Mouse (Mus musculus) adrenal gland, postnatal 14 days (tissue): ENCODE measurements at regions not wholly inside any gene's neighbourhood (a gene's known extent, or its start where the extent isn't known, plus 50 kb on each side); places are given as distances from the start of the nearest gene placed in this dataset.
A peak's percentile ranks its signal among the peaks of the same experiment; 100 is the strongest.
"Not testable (repeated sequence)": the region's sequence is repeated elsewhere in the genome, so short reads cannot be mapped to it uniquely, and the experiment has no call there.

ENCODE experiments used
- DNase-seq: peaks from one replicate; pipeline ENCODE4 v3.0.0; 2021; ENCODE audit warnings: mixed read lengths

DNA sequence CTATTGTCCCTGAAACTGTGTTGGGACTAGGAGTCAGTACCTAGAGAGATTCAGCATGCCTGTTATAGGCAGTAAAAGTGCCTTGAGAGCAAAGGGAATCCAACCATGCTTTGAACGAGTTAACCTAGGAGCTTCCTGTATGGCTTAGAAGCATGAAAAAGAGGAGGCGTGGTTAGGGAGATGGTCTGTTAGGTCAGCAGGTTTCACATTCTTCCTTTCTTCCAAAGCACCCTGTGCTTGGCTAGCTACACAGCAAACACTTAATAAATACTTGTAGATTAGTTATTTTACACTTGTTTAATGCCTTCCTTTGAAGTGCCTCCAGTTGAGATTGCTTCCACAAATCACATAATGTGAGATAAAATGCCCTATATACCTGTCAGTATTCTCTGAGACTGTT is 284.9 kb upstream of the Adgra3 start:
- DNase-seq: no peak

DNA sequence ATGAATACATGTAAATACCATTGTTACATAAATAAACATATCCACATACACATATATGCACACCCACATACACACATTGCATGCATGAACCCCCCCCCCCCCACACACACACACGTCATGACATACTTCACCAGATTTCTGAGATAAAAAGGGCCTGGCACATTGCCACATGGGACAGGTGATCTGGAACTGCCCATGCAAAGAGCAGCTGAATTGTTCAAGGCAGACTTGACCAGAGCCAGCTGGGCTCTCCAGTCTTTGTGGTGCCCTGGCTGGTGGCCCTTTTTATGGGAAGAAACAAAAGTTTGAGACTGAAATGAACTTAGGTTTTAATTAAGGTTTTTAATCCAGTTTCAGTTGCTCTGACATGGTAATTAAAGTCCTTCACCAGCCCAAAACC is 250.7 kb upstream of the Adgra3 start:
- no peak for DNase-seq

DNA sequence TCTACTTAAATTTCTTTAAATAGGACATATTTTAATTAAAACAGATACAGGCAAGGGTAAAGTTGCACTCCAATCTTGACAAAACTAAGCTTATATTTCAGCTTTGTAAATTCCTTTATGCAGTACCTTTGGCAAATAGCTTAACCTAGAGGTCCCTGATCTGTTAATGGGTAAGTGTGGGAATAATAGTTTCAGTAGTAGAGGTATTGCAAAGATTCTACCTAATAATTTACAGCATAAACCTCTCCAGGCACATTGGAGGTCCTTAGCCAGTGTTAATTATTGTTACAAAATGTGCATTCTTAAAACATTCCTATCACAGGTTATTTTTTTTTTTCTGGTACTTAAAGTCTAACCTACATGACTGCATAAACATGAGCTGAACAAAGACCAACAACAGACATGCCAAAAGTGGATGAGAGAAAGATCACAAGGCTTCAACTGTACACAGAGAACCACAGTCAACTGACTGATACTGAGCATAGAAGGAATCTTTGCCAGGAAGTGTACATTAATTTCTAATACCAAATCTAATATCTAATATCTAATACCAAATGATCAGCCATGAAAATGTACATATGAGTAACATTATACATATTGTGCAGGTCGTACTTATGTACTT is 245.2 kb upstream of the Adgra3 start:
- DNase-seq: no peak

DNA sequence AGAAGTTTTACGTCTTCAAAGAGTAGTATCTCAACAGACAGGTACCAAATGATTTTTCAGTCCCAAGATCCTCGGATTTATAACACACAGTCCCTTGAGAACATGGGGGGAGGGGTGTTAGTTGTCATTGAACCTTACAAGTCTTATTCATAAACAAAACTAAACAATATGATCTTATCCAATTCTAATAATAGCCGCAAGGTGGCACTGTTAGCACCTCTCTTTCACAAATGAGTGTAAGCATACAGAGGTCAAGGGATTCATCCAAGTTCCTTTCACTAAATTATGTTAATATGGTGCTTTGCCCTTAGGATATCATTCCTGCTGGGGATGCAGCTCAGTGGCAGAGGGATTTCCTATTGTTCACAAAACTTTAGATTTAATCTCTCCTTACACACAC is 235.0 kb upstream of the Adgra3 start:
- DNase-seq: no peak

DNA sequence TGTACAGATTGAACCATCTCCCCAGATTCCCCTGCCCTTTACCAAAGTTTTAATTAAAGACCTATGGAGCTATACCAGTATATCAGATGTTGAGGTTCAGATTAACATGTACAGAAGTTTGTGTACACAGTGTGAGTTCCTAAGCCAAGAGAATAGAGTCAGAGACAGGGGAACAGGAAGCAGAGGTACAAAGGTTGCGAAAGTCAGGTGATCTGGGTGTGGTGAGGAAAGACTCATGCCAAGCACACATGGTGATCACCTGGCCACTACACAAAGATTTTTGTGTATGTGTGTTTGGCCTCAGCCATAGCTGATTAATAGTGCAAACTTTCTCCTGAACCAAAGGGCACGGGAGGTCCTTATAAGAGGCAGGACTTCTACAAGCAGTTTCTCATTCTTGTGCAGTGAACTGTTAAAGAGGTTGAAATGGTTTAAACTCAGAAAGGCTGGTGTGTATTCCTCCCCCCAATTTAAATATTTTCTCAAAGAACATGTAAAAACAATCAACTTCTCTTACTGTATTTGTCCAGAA is 232.1 kb upstream of the Adgra3 start:
- DNase-seq: no peak

DNA sequence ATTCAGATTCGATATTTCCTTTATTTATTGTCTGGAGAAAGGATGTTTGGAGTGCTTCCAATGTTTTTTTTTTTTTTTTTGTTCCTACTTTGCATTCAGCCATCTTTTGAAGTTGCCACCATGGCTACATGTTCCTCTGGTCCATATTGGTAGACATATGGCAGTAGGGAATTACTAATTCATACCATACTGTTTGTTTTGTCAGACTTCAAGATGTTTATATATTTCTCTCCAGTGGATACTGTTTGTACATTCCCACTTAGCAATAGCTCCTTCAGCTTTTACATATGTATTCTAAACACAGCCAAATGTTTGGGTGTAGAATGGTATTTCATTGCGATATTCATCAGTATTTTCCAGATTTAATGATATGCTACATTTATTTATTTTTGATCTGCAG is 201.6 kb upstream of the Adgra3 start:
- no peak for DNase-seq

DNA sequence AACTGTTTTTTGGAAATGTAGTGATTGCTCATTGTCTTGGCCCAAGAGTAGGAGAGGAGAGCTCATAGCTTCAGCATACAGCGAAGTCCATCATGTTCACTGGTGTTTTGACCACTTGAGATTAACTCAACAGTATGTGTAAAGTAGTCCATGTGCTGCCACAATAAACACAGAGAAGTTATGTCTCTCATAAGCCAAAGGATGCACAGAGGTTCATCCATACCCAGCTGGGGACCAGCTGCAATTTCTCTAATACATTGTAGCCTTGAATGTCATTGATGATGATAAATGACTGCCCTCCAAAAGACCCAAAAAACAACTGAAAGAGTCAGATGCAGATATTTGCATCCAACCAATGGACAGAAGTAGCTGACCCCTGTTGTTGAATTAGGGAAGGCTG is 199.2 kb upstream of the Adgra3 start:
- DNase-seq: no peak

DNA sequence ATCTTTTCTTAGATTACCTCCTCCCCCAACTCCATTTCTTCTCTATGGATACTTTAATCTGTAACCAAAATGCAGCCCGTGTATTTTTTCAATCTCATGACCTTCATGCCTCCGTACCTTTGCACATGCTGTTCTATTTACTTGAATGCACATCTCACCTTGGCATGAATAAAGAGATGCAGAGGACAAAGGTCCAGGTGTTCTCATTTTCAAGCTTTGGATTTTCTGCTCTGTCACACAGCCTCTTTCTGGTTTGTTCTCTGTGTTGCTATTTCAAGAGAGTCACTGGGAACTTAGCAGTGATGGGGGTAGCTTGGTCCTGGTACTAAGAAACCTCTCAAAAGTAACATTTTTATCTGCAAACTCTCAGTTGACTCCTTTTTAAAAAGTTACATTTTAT is 175.3 kb upstream of the Adgra3 start:
- no peak for DNase-seq

DNA sequence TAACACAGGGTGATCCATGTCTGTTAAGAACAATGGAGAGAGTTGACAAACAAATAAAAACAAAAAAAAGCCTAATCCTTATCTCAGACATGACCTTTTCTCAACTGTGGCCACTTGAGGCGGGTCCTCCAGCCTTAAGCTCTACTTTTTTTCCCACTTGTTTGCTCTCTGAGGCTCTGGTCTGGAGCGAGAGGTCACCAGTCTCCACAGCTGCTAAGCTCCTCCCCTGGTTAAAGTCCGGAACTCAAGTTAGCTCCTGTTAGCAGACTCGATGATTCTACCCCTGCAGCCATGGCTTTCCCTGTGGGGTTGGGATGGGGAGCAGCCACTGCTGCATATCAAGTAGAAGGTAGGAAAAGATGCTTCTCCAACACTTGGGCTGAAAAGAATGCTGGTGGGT is 158.2 kb upstream of the Adgra3 start:
- DNase-seq: no peak

DNA sequence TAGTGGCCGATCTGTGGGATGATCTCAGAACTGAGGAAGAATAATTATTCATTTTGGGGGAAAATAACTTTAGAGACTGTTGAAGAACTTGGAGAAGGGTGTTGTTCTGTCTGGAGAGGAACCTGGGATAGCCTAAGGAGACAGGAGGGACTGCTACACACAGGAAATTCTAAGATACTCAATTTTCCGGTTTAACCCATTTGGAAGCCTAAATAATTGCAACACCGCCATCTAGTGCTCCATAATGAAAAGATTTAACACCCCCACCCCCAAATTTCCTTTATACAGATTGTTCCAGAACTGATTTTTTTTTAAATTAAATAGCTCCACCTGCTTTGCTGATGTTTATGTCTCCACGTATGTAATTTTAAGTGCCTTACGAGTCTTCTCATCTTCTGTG is 157.2 kb upstream of the Adgra3 start:
- DNase-seq: no peak

DNA sequence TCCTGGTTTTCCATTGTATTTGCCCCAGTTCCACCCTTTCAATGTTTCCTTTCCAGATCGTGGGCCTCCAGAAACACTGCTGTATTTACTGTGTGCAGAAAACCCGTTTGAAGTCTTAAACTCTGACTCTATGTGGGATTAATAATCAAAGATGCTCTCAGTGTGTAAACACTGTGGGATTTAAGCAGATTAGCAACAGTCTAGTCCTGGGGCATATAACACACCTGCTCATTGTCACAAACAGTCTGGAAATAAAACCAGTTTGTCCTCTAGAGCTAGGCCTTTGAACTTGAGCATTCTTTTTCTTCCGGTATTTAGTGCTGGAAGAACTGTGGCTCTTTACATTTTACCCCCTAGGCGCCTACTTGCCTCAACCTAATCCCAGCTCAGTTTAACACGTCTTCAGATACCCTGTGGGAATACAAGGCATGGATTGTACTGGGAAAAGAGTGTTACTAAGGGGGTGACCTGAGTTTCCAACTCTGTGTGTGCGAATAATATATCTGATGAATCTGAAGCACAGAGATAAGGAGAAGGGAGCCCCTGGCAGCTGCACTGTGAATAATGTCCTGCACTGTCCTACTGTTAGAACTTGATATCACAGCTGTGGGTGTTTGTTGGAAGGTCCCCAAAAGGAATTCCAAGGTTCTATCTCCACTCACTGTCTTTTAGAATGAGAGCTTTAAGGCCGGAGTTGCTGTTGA is 143.7 kb upstream of the Adgra3 start:
- no peak for DNase-seq

DNA sequence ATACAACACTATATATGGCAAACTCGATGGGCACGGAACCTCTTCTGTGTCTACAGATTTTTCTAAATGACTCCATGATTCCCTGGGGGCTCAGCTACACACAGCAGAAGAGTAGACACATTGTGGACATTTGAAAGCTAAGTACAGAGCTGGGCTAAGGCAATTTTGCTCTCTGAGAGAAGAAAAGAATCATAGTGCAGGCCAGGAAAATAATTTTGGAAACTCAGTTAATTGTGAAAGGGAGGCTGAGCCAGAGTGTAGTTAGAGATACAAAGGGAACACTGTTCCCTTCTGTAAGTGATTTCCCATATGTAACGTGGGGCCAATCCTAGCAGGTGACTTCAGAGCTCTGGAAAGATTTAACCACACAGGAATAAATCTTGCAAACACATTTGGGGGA is 137.6 kb upstream of the Adgra3 start:
- DNase-seq: no peak

DNA sequence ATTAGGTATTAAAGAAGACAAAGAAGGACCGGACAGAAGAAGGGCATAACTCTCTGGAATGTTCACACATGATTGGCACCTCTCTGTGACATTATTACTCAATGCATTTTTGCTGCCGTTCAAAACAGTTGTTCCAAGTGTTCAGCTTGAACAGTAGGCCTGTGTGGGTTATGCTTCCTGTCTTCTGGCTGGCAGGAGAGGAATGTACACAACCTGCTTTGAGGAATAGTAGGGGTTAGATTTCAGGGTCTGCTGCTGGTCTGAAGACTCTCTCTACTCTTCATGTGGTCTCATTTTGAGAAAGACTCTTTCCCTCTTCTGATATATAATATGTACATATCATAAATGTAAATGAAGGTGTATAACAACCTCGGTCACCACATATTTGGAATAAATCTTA is 137.2 kb upstream of the Adgra3 start:
- no peak for DNase-seq

DNA sequence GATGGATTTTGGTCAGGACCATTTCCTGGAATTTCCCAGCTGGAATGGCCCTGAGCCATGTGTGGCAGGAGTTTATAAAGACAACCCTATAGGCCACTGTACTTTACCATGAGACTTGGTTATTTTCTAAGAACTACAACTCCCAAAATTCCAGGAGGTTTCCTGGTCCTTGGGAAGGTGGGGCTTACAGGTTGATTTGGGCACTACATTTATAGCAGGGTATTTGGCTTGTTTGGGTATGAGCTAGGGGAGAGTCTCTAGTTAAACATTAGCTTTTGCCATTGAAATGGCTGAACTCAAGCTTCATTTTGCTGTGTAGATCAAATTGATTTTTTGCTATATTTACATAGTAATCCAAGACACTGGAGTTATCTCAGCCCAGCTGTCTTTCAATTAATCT is 130.6 kb upstream of the Adgra3 start:
- no peak for DNase-seq

DNA sequence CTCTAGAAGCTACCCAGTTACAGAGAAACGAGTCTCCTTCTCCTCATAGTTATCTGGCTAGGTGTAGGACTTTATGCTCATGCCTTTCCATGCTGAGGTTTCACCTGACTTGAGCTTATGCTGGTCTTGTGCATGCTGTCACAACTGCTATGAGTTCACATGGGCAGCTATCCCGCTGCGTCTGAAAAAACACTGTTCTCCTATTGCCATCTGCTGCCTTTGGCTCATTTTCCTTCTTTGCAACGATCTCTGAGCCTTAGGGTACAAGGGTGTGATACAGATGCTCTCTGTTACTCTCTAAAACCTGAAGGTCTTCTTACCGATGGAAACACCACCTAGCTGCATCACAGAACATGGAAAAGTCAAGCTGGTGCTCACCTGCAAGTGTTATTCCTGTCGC is 123.9 kb upstream of the Adgra3 start:
- no peak for DNase-seq

DNA sequence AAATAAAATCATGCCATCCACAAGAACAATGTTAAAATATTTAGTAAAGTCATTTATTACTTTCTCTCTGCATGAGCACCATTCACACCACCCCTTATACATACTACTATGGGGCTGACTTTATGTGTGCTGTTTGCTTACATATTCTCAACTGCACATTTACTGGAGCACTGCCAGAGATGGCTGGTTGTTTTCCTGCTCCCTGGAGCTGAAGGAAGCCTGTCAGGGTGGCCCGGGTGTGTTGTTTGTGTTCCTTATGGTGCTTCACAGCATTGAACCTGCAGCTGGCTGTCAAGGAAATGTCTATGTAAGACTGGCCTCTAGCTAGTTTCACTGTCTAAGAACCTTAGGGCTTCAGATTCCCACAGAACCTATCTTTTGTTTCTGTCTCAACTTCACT is 97.8 kb upstream of the Adgra3 start:
- DNase-seq: no peak

DNA sequence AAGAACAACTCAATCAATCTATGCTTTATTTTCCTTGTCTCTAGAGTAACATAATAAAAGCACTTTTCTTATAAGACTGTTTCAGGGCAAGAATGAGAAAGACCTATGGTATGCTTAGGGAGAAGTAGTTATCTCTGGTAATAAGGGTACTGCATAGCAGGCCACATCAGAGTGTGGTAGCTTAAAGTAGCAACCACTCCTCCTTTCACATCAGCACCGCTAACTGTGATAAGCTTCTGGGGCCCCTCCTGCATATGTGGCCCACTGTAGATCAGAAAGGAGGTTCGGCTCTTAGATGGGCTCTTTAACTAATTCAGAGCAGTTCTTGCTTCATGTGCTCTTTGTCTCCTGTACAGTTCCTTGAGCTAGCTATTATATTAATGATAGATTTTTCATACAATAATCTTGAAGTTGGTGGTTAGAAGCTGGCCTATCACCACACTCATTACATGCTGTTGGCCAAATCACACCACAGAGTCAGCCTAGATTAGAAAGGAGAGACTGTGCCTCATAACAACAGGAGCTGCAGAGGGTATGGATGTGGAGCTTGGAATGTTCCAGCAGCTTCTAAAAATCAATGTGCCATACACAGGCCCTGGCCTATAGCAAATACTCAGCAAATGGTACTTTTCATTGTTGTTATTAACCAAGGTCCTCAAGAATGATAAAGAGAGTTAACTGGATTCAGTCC is 96.5 kb upstream of the Adgra3 start:
- DNase-seq: not testable (repeated sequence)

DNA sequence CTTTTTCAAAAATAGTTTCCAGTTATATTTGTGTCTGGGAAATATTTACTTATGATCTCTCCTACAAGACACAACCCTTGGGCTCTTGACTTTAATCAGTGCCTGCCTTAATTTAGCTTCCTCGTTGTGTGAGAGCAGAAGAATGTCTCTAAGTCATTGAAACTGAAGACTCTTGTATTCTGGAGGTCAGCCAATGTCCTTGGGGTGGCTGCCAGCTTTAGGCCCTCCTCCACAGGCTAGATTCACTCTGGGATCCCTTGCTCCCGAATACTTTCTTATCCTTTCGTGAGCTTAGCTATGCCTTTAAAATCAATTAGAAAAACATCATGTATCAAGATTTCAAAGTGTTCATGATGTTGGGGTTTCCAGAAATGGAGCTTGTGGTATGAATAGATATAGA is 88.1 kb upstream of the Adgra3 start:
- peak; percentile 71 for DNase-seq

DNA sequence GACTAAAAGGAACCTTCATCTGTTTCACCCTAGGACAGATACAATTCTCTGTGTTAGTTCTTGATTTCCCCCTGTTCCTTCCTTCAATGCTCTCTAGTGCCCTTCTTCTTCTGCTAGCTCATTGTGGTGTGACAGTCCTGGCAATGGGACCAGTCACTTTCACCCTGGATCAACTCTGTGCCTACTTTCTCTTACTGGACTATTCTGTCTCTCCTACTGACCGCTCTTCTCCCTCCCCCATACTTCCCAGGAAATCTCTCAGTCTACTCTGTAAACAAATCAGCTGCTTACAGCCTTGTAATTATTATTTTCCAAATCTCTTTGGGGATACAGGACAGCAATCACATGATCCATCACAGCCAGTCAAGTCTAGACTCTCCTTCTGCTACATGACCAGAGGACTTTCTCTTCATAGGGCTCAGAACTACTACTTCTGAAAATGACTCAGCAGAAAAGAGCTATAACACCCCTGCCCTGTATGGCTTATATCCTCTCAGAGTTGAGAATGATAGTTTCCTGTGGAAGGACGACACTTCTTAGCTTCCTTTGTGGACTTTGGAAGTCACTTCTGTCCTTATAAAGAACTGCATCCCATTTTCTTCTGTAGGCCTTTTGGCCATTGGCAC is 86.8 kb upstream of the Adgra3 start:
- DNase-seq: no peak

DNA sequence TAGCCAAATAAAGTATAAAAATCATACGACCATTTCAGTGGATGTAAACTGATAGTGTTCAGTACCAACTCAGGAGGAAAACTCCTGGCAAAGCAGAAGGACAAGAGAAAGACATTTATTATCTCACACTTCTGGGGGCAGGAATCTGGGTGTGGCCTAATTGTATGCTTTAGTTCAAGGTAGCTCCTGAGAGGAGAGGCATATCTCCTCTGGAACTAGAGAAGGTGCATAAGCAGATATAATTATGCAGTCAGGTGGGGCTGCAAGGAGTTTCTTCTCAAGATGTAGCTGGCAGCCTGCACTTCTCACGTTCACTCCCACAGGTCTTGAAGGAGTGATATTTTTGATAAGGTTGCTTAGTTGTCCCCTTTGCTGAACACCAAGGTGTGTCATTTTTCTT is 71.4 kb upstream of the Adgra3 start:
- no peak for DNase-seq

DNA sequence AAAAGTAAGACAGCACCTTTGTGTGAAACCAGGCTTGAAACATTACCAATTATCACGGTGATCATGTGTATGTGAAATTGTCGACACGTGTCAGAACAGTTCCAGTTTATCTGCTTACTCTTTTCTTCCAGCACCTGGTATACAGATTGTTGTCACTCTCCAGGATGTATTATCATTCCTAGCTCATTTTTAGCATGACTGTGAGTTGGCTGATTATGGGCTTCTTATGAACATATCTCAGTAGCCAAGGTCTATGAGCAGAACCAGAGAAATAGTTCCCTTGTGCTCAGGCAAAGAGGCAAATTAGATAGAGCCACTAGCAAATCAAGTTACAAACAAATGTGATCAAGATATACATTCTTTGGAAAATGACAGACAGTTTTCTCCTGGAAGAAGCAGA is 70.2 kb upstream of the Adgra3 start:
- no peak for DNase-seq

DNA sequence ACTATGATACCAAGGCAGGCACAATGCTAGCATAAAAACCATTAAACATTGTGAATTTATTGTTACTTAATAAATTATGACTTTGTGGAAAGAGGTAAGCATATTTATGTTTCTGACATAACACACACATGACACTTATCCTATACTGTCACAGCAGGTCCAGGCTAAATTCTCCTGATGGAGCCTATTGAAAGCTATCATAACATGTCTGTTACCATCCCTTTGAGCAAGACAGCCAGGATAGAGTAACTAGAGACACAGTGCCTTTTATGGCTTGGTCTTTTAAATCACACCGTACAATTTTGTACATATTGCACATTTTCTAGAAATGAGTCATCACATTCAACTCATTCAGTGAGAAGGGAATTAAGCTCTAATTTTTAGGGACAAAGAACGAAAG is 67.8 kb upstream of the Adgra3 start:
- DNase-seq: no peak

DNA sequence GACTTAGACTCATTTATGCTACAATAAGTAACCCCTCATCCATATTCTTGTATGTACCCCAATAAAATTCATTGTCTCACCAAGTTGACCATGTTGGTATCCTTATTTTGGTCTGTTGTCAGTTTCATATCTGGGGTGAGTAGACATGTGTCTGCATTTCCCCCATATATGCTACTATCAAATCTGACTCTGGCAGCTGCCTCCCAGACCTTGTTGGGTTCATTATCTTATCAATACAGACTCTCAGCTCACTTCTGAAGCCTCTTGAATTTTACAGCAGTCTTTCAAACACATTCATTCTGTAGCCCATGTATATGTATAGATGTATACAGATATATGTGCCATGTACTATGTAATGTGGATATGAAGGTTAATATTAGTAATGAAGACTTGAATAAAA is 67.4 kb upstream of the Adgra3 start:
- DNase-seq: no peak
